Mouse (Mus musculus) lung, postnatal 0 days (tissue): ENCODE measurements at regions not wholly inside any gene's neighbourhood (a gene's known extent, or its start where the extent isn't known, plus 50 kb on each side); places are given as distances from the start of the nearest gene placed in this dataset.

Source experiments
- ATAC-seq: fragments of 200-750 bp; cut with Nextera tagmentation; 2 replicates; pipeline ENCODE4 v1.8.0; 2017; ENCODE audit warnings: moderate library complexity
- DNase-seq: peaks from one replicate; pipeline ENCODE4 v3.0.0-alpha.2; 2016; ENCODE audit warnings: low spot score
- H3K27ac ChIP-seq: fragments of 300-500 bp; sonication (generic); 2 replicates; pipeline ENCODE4 v1.5.1; 2014; ENCODE audit warnings: antibody characterized with exemption, mild to moderate bottlenecking, low read length, mixed read lengths
- H3K27me3 ChIP-seq: fragments of 300-500 bp; sonication (generic); replicated peaks from 2 replicates; pipeline ENCODE4 v1.6.1; 2014; ENCODE audit warnings: low read length, mixed read lengths; ENCODE audit not compliant: insufficient read depth
- H3K36me3 ChIP-seq: fragments of 300-500 bp; sonication (generic); 2 replicates; pipeline ENCODE4 v1.6.1; 2014; ENCODE audit warnings: low read length, mixed read lengths; ENCODE audit not compliant: insufficient read depth
- H3K4me1 ChIP-seq: fragments of 300-500 bp; sonication (generic); 2 replicates; pipeline ENCODE4 v1.6.1; 2014; ENCODE audit warnings: antibody characterized with exemption, low read depth, low read length, mixed read lengths; ENCODE audit not compliant: insufficient read depth
- H3K4me2 ChIP-seq: fragments of 300-500 bp; sonication (generic); replicated peaks from 2 replicates; pipeline ENCODE4 v1.6.1; 2014; ENCODE audit warnings: low read depth, mild to moderate bottlenecking, low read length, moderate library complexity, mixed read lengths
- H3K4me3 ChIP-seq: fragments of 300-500 bp; sonication (generic); 2 replicates; pipeline ENCODE4 v1.5.1; 2014; ENCODE audit warnings: low read depth, low read length
- H3K9ac ChIP-seq: fragments of 300-500 bp; sonication (generic); replicated peaks from 2 replicates; pipeline ENCODE4 v1.6.1; 2014; ENCODE audit warnings: low read depth, mild to moderate bottlenecking
- H3K9me3 ChIP-seq: fragments of 300-500 bp; sonication (generic); 2 replicates; pipeline ENCODE4 v1.6.1; 2016; ENCODE audit warnings: low read length, mixed read lengths
- CTCF ChIP-seq: IDR thresholded peaks from 2 replicates; pipeline ENCODE4 v1.5.1; 2016; ENCODE audit warnings: antibody characterized with exemption, mild to moderate bottlenecking
- EP300 ChIP-seq: IDR thresholded peaks from 2 replicates; pipeline ENCODE4 v1.6.1; 2016; ENCODE audit warnings: antibody characterized with exemption, mild to moderate bottlenecking, control low read depth
- WGBS: fragments of 180-500 bp; shearing (Covaris S2); extraction: QIAGEN DNeasy Blood & Tissue Kit; methylation state at CpG from one replicate; pipeline ENCODE4 v1.1.7; 2014; 5-methylcytosine and 5-hydroxymethylcytosine counted together

- Histone ChIP-seq H3K9me3 (no peaks in the 10 kb centered on the region), H3K27me3 (no peaks in the 10 kb centered on the region), H3K4me3 (no peak overlapping the region), H3K4me2 (no peak overlapping the region), H3K4me1 (no peaks in the 10 kb centered on the region), H3K9ac (no peak overlapping the region), H3K36me3 (no peaks in the 10 kb centered on the region), H3K27ac (no peak overlapping the region)
- WGBS: 21% methylated on average over 5 of the region's 5 CpGs
- ATAC-seq: no peak
- TF ChIP-seq CTCF: no peak
- no peak for TF ChIP-seq EP300
- no peak for DNase-seq
Measured at GRCm38 (mm10) chr13:8108701-8109100, 94.0 kb upstream of the Adarb2 start.

- DNase-seq (no peak), ATAC-seq (no peak)
- Histone ChIP-seq H3K27ac (no peak overlapping the region), H3K4me3 (no peak overlapping the region), H3K36me3 (no peaks in the 10 kb centered on the region), H3K9me3 (no peaks in the 10 kb centered on the region), H3K27me3 (no peaks in the 10 kb centered on the region), H3K9ac (no peak overlapping the region), H3K4me2 (no peak overlapping the region), H3K4me1 (no peaks in the 10 kb centered on the region)
- TF ChIP-seq EP300 (no peak), CTCF (no peak)
- 57% methylated on average over 1 of the region's 1 CpGs for WGBS
Measured at GRCm38 (mm10) chr13:8112953-8113352, 89.7 kb upstream of the Adarb2 start.

- H3K27me3 ChIP-seq: no peaks in the 10 kb centered on the region
- no peak for DNase-seq
- H3K4me3 ChIP-seq: no peak overlapping the region
- H3K9ac ChIP-seq: no peak overlapping the region
- no peak overlapping the region for H3K4me2 ChIP-seq
- no peaks in the 10 kb centered on the region for H3K4me1 ChIP-seq
- H3K9me3 ChIP-seq: no peaks in the 10 kb centered on the region
- WGBS: 56% methylated on average over 5 of the region's 5 CpGs
- H3K27ac ChIP-seq: no peak overlapping the region
- no peaks in the 10 kb centered on the region for H3K36me3 ChIP-seq
- no peak for ATAC-seq
- TF ChIP-seq EP300: no peak
- TF ChIP-seq CTCF: no peak
Measured at GRCm38 (mm10) chr13:8119013-8119412, 83.7 kb upstream of the Adarb2 start.

- DNase-seq (no peak), ATAC-seq (no peak)
- TF ChIP-seq EP300 (no peak), CTCF (no peak)
- Histone ChIP-seq H3K9ac (no peak overlapping the region), H3K27ac (no peak overlapping the region), H3K4me1 (no peaks in the 10 kb centered on the region), H3K4me3 (no peak overlapping the region), H3K9me3 (no peaks in the 10 kb centered on the region), H3K36me3 (no peaks in the 10 kb centered on the region), H3K27me3 (no peaks in the 10 kb centered on the region), H3K4me2 (no peak overlapping the region)
- whole genome bisulfite sequencing: 62% methylated on average over 2 of the region's 2 CpGs
Measured at GRCm38 (mm10) chr13:8119986-8120385, 82.7 kb upstream of the Adarb2 start.

GRCm38 (mm10) chr13:8134764-8135163 lies 67.9 kb upstream of the Adarb2 start:
- WGBS: 86% methylated on average over 2 of the region's 2 CpGs

GRCm38 (mm10) chr13:8139396-8139795 lies 63.3 kb upstream of the Adarb2 start:
- no peak overlapping the region for H3K4me3 ChIP-seq
- ATAC-seq (no peak), DNase-seq (no peak)
- no peak overlapping the region for H3K9ac ChIP-seq
- H3K36me3 ChIP-seq: no peaks in the 10 kb centered on the region
- no peaks in the 10 kb centered on the region for H3K27me3 ChIP-seq
- whole genome bisulfite sequencing: 58% methylated on average over 1 of the region's 1 CpGs
- no peaks in the 10 kb centered on the region for H3K4me1 ChIP-seq
- H3K27ac ChIP-seq: no peak overlapping the region
- H3K4me2 ChIP-seq: no peak overlapping the region
- no peaks in the 10 kb centered on the region for H3K9me3 ChIP-seq
- TF ChIP-seq EP300 (no peak), CTCF (no peak)

More at GRCm38 (mm10) chr13:8134764-8135163, 67.9 kb upstream of the Adarb2 start:
- DNase-seq: no peak
- no peak for TF ChIP-seq EP300
- TF ChIP-seq CTCF: no peak
- Histone ChIP-seq H3K4me1 (no peaks in the 10 kb centered on the region), H3K9me3 (no peaks in the 10 kb centered on the region), H3K27me3 (no peaks in the 10 kb centered on the region), H3K4me3 (no peak overlapping the region), H3K36me3 (no peaks in the 10 kb centered on the region), H3K4me2 (no peak overlapping the region), H3K9ac (no peak overlapping the region), H3K27ac (no peak overlapping the region)
- no peak for ATAC-seq

- H3K27ac ChIP-seq: no peak overlapping the region
- ATAC-seq (no peak), DNase-seq (no peak)
- no peak overlapping the region for H3K9ac ChIP-seq
- no peaks in the 10 kb centered on the region for H3K27me3 ChIP-seq
- no peaks in the 10 kb centered on the region for H3K9me3 ChIP-seq
- H3K4me3 ChIP-seq: no peak overlapping the region
- no peaks in the 10 kb centered on the region for H3K36me3 ChIP-seq
- WGBS: 62% methylated on average over 5 of the region's 5 CpGs
- no peaks in the 10 kb centered on the region for H3K4me1 ChIP-seq
- TF ChIP-seq CTCF (no peak), EP300 (no peak)
- H3K4me2 ChIP-seq: no peak overlapping the region
Measured at GRCm38 (mm10) chr13:8152168-8152567, 50.5 kb upstream of the Adarb2 start.
